Mouse (Mus musculus) spleen, adult 2 months (tissue): ENCODE results near the gene Slc25a18.

ENCODE experiments used
- CTCF ChIP-seq: fragments of 200-500 bp; IDR thresholded peaks from 2 replicates; pipeline ENCODE4 v1.5.1; 2011; ENCODE audit warnings: mild to moderate bottlenecking, inconsistent platforms; ENCODE audit not compliant: insufficient read depth, insufficient read length, insufficient replicate concordance; ENCODE audit errors: extremely low read depth
- POLR2A ChIP-seq: fragments of 200-500 bp; IDR thresholded peaks from 2 replicates; pipeline ENCODE4 v1.6.1; 2011; ENCODE audit warnings: low read depth, low read length, inconsistent platforms

- TF ChIP-seq POLR2A (no peak), CTCF (no peak)
These were observed 26.2 kb downstream of the Slc25a18 start for GRCm38 (mm10) chr6:120799581-120800041.
